Mouse (Mus musculus) gastrocnemius, postnatal 4 days (tissue): ENCODE measurements at regions not wholly inside any gene's neighbourhood (a gene's known extent, or its start where the extent isn't known, plus 50 kb on each side); places are given as distances from the start of the nearest gene placed in this dataset.

Source experiments
- DNase-seq, 2 experiments: peaks; one replicate each; pipeline ENCODE4 v3.0.0; 2021 to 2022; ENCODE audit warnings: low spot score in 2 of 2, mixed read lengths in 2 of 2

GRCm38 (mm10) chr9:32003730-32004129 is 90.5 kb upstream of the Barx2 start:
- no peak for DNase-seq

- DNase-seq: no peak
Measured at GRCm38 (mm10) chr9:32005348-32005747, 92.1 kb upstream of the Barx2 start.

DNA sequence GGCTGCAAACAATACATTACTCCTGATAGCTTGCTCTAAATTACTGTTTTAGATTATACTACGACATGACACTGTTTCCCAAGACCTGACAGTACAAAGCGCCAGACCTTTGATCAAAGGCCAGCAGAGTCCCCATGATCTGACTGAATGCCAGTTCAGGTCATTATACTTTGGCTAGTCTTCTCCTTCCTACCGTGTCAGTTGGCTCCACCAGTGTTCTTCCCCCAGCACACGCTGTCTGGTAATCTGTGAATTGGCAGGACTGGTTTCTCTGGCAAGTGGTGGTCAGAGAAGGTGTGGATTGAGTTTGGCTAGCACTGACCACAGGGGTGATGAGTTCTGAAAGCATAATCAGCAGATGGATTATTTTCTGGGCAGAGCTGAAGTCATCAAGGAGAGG is 93.1 kb upstream of the Barx2 start:
- no peak for DNase-seq

DNA sequence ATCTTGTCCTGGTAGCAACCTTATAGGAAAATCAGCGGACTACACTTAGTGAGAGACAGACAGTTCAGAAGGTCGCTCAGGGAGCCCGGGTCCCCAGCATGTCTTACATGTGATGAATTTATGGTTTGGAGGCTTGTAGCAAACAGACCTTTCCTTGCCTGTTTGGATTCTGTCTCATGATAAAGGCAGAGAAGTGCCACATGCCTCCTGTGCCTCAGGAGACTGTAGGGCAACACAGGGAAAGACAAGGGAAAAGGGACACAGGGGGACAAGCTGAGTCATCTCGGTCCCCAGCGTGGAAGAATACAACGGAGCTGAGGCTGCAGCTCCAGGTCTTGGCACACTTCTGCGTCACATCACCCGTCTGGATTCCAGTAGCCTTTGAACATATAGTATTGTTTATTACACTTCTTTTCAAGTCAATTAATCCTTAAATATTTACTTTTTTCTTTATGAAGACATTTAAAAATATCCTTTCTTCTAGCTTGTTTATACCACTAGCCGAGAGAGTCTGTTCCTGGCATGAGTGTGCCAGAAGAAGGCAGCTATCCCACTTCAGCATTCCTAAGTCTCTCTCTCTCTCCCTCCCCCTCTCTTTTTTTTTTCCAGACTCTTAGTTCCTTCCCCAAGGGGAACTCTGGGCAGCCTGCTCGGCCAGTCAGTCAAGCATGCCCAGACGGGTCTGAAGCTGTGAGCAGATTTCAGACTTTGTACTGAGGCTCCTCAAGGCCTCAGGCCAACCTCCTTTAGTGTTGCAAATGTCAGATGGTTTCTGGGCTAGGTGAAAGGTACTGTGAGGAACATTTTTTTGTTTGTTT is 97.9 kb upstream of the Barx2 start:
- no peak for DNase-seq

- no peak for DNase-seq
Measured at GRCm38 (mm10) chr9:32016286-32016685, 99.7 kb upstream of the Arhgap32 start.

GRCm38 (mm10) chr9:32018020-32018419 is 97.9 kb upstream of the Arhgap32 start:
- peak; percentile 30 to 62 for DNase-seq

DNA sequence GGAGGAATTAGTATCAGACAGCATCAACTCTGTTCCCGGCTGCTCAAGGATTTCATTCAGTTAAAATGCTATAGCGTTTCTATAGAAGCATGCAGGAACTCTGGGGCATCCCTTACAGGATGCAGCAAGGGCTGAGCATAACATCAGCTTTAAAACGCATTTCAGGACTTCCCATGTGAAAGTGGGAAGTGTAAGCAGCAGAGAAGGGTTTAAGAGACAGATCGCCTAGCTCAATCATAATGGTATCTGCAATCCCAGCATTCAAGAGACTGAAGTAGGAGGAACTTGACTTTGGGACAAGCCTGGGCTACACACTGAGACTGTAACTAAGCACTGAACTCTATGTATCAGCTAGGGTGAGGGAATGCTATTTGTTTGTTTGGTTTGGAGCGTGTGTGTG is 96.2 kb upstream of the Arhgap32 start:
- no peak for DNase-seq

DNA sequence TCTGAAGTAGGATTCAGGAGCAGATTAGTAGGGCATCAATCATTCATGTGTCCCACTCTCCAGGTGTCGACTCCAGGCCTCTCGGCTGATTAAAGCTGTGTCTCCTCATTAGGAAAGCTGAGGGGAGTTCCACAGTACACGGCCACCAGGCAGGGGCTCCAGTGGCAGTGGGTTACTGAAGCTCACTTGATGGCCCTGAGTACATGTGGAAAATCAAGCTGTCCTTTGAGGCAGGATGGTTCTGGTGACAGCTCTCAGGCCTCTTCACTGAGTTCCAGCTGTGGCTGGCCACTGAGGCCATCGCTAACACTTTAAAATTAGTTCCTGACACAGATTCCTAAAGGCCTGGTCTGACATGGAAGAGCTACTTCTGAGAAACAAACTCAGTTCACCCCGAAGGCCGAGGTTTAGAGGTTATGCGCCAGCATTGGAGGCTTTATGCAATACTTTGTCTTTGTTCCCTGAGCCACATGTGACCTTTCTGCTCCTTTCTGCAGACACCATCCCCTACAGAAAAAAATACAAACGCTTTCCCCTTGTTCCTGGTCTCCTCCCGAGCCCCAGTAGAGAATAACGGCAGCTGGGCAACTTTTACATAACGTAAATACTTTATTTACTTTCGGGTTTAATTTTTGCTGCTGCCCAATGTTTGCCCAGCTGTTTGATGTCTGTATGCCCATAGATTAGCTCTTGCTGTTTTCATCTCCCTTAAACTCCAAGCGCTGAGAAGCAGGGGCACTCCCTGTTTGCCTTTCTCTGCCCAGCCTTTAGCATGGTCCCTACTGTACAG is 94.8 kb upstream of the Arhgap32 start:
- no peak for DNase-seq

- no peak for DNase-seq
Measured at GRCm38 (mm10) chr9:32021755-32022154, 94.2 kb upstream of the Arhgap32 start.

DNA sequence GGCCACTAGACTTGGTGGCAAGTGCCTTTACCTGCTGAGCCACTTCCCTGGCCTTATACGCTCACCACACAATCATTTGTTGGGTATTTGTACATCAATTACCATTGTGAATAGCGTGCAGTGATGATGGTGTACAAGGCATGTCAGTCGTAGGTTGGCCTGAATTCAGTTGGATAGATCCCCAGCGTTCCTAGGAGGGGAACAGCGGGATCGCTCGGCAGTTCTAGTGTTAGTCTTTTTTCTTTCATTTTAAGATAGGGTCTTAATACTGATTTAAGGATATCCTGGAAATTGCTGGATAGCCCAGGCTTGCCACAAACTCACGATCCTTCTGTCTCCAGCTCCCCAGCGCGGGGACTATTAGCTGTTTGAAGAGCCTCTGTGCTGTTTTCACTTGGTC is 92.9 kb upstream of the Arhgap32 start:
- DNase-seq: no peak

DNA sequence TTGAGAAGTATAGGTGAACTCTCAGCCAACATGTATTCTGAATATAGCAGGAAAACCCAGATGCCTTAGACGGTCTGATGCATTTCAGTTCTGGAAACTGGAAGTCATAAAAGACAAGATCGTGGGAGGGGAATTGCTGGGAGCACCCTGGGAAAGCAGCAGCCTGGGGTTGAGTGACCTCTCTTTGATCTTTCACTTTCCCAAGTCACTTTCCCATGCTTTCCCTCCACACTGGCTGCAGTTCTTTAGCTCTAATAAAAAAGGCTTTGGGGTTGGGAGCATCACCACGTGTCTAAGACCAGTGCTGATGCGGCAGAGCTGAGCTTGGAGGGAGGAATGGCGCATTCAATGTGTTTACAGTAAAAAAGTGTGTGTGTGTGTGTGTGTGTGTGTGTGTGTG is 91.2 kb upstream of the Arhgap32 start:
- no peak for DNase-seq

DNA sequence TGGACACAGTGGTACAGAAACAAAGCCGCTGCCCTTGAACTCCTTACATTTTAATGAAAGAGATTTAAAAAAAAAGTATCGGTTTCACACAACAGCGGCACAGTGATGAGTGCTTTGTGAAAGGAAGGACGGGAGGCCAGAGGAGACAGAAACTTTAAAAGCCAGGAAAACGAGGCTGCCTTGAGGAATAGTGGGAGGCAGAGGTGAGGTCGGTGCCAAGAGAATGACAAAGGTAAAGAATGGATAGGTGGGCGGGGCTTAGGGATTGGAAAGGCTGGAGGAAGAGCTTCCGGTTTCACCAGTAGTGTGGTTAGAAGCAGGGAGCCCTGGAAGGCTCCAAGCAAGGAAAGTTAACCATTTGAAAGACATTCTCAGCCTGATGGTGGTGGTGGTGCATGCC is 88.0 kb upstream of the Arhgap32 start:
- DNase-seq: no peak

GRCm38 (mm10) chr9:32029001-32029400 is 86.9 kb upstream of the Arhgap32 start:
- DNase-seq: no peak

GRCm38 (mm10) chr9:32029786-32030185 is 86.2 kb upstream of the Arhgap32 start:
- no peak for DNase-seq

DNA sequence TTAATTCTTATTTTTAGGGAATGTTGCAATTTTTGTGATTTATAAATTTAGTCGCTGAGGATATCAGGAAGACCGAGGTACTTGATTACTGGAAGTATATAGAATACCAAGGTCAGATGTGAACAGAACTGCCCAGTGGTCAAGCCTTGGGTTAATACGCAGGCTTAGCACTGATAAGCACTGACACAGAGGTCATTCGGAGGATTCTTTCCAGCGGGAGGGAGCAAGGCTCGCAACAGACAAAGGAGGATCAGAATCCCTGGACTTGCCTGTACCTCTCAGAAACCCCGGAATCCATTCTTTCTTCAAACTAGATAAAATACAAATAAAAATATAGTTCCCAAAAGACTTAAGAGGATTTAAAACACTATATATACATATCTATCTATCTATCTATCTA is 85.7 kb upstream of the Arhgap32 start:
- no peak for DNase-seq

DNA sequence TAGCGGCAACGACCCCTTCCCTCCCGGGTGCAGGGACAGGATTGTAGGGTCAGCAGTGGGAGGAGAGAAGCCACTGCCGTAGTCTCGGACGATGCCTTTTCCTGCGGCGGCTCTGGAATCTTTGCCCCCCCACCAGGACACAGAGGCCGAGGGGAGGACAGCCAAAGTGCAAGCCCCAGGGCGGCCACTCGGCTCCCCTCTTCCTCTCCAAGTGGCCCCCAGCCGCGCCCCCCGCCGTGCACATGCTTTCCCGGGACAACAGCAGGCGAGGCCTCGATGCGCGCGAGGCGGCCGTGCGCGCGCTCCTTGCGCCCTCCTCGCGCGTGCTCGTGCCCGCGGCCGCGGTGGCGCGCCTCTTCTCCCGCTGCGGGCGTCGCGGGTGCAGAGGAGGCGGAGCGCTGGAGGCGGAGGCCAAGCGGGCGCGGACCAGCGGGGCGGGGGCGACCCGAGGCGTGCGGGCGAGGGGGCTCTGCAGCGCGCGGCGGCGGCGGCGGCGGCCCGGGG is 83.9 kb upstream of the Arhgap32 start:
- DNase-seq: peak; percentile 74 to 86

GRCm38 (mm10) chr9:32032521-32033185 is 83.3 kb upstream of the Arhgap32 start:
- peak; percentile 30 to 61 for DNase-seq

- no peak for DNase-seq
Measured at GRCm38 (mm10) chr9:32033937-32034336, 82.0 kb upstream of the Arhgap32 start.

DNA sequence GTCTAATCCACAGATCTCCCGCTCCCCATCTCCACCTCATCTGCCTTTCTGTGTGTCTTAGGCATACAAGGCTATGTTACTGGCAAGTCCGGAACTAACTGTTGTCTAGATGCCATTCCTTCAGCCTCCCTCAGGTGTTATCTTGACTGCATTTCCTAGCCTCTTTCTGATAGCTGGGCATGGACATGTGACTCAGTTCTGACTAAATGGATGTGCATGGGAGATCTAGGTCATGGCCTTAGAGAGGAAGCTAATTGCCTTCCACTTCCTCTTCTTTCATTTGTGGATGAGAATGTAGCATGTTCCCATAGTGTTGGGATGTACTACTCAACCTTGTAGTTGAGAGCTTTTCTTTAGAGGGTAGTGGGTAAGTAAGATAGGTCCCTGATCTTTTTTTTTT is 75.9 kb upstream of the Arhgap32 start:
- no peak for DNase-seq

- DNase-seq: no peak
Measured at GRCm38 (mm10) chr9:32043344-32043743, 72.6 kb upstream of the Arhgap32 start.

DNA sequence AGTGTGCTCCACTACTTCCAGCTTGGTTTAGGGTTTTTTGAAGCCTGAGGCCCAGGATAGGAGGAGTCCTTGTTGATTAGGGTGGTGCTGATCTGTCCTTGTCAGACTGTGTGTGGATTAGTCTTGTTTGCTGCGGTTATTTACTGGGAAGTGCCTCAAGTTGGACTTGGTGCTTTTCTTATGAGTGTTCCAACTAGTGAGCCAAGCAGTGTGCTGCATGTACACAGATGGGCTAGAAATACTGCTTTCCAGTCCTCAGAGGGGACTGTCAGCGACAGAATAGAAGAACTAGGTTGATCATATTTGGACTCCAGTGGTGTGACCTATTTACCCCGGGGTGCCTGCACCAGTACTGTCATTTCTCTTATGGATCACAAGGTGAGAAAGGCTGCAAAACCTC is 69.1 kb upstream of the Arhgap32 start:
- DNase-seq: no peak

GRCm38 (mm10) chr9:32048941-32049340 is 67.0 kb upstream of the Arhgap32 start:
- no peak for DNase-seq
